In the genomic region with DNA sequence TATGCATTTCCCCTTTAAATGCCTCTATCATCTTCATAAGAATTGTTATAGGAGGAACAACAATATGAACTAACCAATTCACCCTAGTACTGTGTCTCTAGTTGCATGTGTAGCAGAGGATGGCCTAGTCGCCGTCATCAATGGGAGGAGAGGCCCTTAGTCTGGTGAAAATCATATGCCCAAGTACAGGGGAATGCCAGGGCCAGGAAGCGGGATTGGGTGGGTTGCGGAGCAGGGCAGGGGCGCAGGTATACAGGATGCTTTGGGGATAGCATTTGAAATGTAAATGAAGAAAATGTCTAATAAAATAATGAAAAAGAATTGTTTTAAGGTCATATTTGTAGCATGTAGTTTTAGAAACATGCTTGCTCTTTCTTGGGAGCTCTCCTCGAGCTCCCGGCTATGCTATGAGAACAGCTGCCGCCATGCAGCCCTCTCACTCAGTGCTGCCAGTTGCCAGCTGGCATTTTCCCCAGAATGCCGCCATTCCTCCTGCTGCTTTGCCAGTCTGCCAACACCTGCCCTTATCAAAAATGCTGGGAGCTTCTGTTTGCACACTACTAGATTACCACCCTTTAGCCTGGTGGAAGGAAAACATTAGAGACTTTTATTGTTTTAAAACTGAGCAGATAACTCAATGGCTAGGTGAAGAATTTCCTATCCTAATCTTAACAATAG, we compare ENCODE assay signal across 9 mouse cellular contexts.
DNase-seq lines count a peak whose midpoint lies in the region; ATAC-seq and TF ChIP-seq lines count a peak whose summit lies in the region.
"Had no signal": no experiment of that assay in that cellular context is flagged by ENCODE, and none has a peak within 500 bp of the region (broad histone marks: within the 10 kb centered on the region; RNA-seq: fewer than 3 reads in every experiment).

No protein-coding gene starts in this region.

- intact Hi-C loops in heart, postnatal 36 days (cut with DNase I), result no loop called here
- intact Hi-C loops in left cerebral cortex, postnatal 36 days (cut with DNase I), result no loop called here

- WGBS in heart, embryonic 11.5 days (ENCODE audit: insufficient replicate concordance), result 88% methylated on average over 9 of the region's 9 CpGs
- 42% methylated on average over 9 of the region's 9 CpGs for WGBS in cerebellum, adult 2 months

- no peak overlapping the region for H3K4me3 ChIP-seq in heart, embryonic 11.5 days (ENCODE audit: low read depth, low read length)
- H3K4me3 ChIP-seq in cerebellum, adult 2 months (replicated peaks; ENCODE audit: insufficient read depth, low read depth, low read length), result no peak overlapping the region

- H3K9me3 ChIP-seq in heart, embryonic 11.5 days (replicated peaks; ENCODE audit: control insufficient read depth, low read length), result no peaks in the 10 kb centered on the region

- H3K27ac ChIP-seq in heart, embryonic 11.5 days (ENCODE audit: low read depth, low read length), result no peak overlapping the region
- H3K27ac ChIP-seq in cerebellum, adult 2 months (ENCODE audit: insufficient read depth, low read length), result no peak overlapping the region

- no peak overlapping the region for H3K9ac ChIP-seq in heart, embryonic 11.5 days (ENCODE audit: low read depth, low read length)

- H3K4me1 ChIP-seq in heart, embryonic 11.5 days (ENCODE audit: control insufficient read depth, insufficient read depth, low read length), result no peaks in the 10 kb centered on the region
- no peaks in the 10 kb centered on the region for H3K4me1 ChIP-seq in cerebellum, adult 2 months (ENCODE audit: control insufficient read depth, insufficient read depth, low read length)

- no peak overlapping the region for H3K4me2 ChIP-seq in heart, embryonic 11.5 days

- no peaks in the 10 kb centered on the region for H3K27me3 ChIP-seq in heart, embryonic 11.5 days (ENCODE audit: control insufficient read depth, insufficient read depth, low read length)
- no peaks in the 10 kb centered on the region for H3K27me3 ChIP-seq in cerebellum, adult 2 months (ENCODE audit: control insufficient read depth, insufficient read depth, low read length)

- no peak for TF ChIP-seq CTCF in cerebellum, adult 2 months (IDR thresholded peaks at IDR 0.05; ENCODE audit: borderline replicate concordance, insufficient read depth, low read depth, low read length)

- no peak for ATAC-seq in heart, embryonic 11.5 days (replicated peaks; ENCODE audit: insufficient number of reproducible peaks, low FRiP score, low TSS enrichment)

- H3K36me3 ChIP-seq in heart, embryonic 11.5 days (ENCODE audit: control insufficient read depth, insufficient read depth, low read length), result no peaks in the 10 kb centered on the region

- DNase-seq in heart, adult 8-10 months (ENCODE audit: low spot score), result peak; percentile 29
- DNase-seq in cerebellum, adult 2 months, result peak; percentile 81 to 88
- DNase-seq in heart, postnatal 36 days, result peak; percentile 24 to 43
- DNase-seq in left cerebral cortex, postnatal 36 days (ENCODE audit: low spot score in 2 of 2), result peak; percentile 61 to 75
- no peak for DNase-seq in spleen, adult 18-20 months
- no peak for DNase-seq in spleen, postnatal 4 days (ENCODE audit: low spot score in 2 of 2)
- DNase-seq in urinary bladder, postnatal 4 days (ENCODE audit: low spot score in 2 of 2), result no peak
- DNase-seq: lung, adult 18-20 months had no signal

- no peak for TF ChIP-seq POLR2A in cerebellum, adult 2 months (IDR thresholded peaks at IDR 0.05; ENCODE audit: borderline replicate concordance, insufficient read depth, low read length)

Comparison
In these comparisons a context has a peak if more than half of its experiments do, and no peak if none do; other contexts are left out.
1. DNase-seq: peak in heart, adult 8-10 months (single experiment), cerebellum, adult 2 months (2 of 2), heart, postnatal 36 days (2 of 2) and left cerebral cortex, postnatal 36 days (2 of 2); none in spleen, adult 18-20 months (0 of 2), spleen, postnatal 4 days (0 of 2) and urinary bladder, postnatal 4 days (0 of 2).